Mouse (Mus musculus) heart, postnatal 4 days (tissue): ENCODE results near the gene Krit1. TPM values are rescaled to one million over a fixed set of nuclear protein-coding genes. Genes with fewer than 3 reads are reported as not detected.
A peak's percentile ranks its signal among the peaks of the same experiment; 100 is the strongest.
"Not testable (repeated sequence)": the region's sequence is repeated elsewhere in the genome, so short reads cannot be mapped to it uniquely, and the experiment has no call there.

Source experiments
- DNase-seq: peaks from one replicate; pipeline ENCODE4 v3.0.0; 2021
- total RNA-seq, 2 experiments: library from RNA; stranded (reverse); gene quantifications; 2 replicates each; pipeline ENCODE4 v1.2.3; 2021

Krit1 gene
- 10 to 100 TPM; 32.8 to 37.2 TPM for total RNA-seq

- peak; percentile 90 for DNase-seq
Observed at GRCm38 (mm10) chr5:3802433-3803291, at the start of gene Krit1, which contains the start of gene Ankib1. Krit1 (plus strand) TSS chr5:3803184. Ankib1 (minus strand) TSS chr5:3802925.

- DNase-seq: no peak
Observed at GRCm38 (mm10) chr5:3771512-3771911, 31.5 kb upstream of the Krit1 start.

- no peak for DNase-seq
Observed at GRCm38 (mm10) chr5:3772017-3772416, 31.0 kb upstream of the Krit1 start.

DNA sequence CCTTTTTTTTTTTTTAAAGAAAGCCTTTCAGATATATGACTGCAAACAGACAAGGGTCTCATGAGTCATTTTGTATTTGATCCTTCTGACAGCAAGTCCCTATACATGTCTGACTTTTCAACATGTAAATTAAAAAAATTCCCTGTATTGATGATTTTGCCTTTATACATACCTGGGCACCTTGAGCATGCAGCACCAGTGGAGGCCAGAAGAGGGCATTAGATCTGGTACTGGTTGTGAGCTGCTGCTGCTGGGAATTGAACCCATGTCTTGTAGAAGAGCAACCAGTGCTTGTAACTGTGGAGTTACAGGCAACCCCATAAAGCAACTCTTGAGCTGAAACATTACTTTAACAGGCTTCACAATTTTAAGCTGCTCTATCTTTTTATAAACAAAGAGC is 20.3 kb upstream of the Krit1 start:
- DNase-seq: no peak

GRCm38 (mm10) chr5:3783947-3784681 is 18.9 kb upstream of the Krit1 start:
- DNase-seq: no peak

GRCm38 (mm10) chr5:3784751-3785496 is 18.1 kb upstream of the Krit1 start:
- DNase-seq: no peak

DNA sequence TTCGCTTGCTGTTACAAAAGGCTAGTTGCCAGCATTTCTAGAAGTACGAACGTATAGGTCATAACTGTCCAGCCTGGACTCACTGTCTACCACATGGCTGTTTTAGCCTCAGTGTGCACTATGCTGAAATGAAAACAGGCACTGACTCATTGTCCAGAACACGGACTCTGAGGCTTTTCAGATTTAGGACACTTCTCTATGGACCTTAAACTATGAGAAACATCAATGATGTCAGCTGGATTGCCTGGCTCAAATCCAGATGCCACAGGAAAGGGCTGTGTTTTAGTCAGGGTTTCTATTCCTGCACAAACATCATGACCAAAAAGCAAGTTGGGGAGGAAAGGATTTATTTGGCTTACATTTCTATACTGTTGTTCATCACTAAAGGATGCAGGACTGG is 15.4 kb upstream of the Krit1 start:
- peak; percentile 19 for DNase-seq

DNA sequence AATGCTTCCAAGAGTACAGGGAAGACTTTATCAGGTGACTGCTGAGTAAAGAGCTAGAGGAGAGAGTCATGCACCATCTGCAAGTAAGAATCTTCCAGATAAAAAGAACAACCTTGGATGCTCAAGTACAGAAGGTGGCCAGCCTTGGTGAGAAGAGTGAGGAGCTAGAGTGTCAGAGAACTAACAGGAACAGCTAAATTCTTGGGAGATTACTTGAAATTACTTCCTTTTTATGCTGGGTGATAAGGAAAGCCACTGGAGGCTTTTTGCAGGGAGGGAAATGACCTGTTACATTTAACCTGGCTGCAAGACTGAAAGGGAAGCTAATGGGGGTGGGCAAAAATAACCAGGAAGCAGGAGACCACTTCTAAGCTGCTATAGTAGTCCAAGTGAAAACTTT is 11.9 kb upstream of the Krit1 start:
- no peak for DNase-seq

DNA sequence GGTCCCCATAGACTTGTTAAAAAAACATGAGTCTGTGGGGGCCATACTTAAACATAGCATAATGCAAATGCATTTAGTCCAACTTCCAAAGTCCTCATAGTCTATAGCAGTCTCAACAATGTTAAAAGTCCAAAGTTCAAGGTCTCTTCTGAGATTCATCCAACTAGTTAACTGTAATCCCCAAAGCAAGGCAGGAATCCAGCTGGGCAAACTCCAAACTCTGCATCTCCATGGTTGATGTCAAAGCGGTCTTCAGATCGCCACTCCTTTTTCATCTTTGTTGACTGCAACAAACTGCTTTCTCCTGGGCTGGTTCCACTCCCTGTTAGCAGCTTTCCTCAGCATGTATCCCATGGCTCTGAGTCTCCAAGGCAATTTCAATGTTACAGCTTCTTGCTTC is 5.9 kb upstream of the Krit1 start:
- not testable (repeated sequence) for DNase-seq

- DNase-seq: not testable (repeated sequence)
Observed at GRCm38 (mm10) chr5:3798656-3799055, 4.3 kb upstream of the Krit1 start.

GRCm38 (mm10) chr5:3800041-3800440 is 2.9 kb upstream of the Krit1 start:
- no peak for DNase-seq

DNA sequence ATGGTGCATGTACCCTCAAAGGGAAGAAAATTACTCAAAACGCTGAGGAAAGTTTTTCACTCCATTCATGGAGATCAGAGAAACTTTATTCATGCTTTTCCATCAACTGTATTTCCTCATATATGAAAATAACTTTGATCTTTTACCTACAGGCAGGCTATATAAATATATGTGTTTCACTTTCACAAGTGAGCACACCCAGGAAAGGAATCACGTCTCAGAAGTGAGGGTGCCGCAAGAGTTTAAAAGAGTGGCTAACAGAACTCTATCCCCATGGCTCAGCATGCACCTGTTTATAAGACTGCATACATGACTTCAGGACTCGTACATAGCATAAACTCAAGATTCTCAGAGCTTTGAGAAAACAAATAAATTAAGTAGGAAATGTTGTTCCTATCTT is 2.1 kb upstream of the Krit1 start:
- no peak for DNase-seq

GRCm38 (mm10) chr5:3801672-3802432 is 1.1 kb upstream of the Krit1 start:
- DNase-seq: no peak

DNA sequence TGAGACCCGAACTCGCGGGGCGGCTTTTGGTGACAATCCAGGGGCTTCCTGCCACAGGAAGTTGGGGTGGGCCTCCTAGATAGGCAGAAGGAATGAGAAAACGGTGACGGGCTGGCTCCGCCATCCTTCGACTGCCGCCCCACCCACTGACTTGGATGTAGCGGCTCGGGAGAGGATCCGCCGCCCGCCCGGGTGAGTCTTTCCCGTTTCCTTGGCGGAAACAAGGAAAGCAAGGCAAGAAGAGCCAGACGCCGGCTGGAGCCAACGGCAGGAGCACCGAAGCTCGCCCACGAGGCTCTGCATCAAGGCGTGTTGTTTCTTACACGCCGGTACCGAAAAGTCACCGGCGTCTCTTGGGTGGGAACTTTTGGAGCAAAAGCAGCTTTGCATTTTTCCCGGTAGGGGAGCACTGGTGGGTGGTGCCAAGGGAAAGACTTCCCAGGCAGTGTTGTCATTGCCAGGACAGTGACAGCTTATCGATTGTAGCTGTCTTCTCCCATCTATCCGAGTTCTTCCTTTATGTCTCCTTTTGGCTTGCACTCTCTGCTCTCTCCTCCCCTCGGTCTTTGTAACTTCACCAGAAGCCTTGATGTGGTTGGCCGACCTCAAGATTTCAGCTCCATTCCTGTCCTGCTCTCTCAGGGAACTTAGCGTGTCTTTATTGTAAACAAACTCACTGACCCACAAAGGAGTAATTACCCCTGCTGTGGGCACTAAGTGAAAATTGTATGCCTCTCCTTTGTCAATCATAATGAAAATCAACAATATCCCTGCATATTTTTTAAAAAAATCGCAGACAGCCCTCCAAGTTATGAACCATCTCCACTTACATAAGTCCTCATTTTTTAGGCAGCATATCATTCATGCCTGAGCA is 545 bp downstream of the Krit1 start:
- no peak for DNase-seq

DNA sequence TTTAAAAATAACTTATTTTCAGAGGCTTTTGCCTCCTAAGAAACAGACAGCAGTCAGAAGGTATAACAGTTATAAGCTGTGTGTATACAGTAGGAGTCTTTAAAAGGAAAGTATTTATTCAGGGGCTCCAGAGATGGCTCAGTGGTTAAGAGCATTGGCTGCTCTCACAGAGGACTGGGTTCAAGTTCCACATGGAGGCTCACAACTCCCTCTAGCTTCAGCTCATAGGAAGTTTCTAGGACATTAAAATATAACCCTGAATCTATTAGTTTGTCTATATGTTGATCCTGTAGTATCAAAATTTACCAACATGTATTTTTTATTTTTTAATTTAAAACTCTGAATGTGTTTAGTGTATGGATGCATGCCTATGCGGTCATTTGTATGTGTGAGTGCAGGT is 5.5 kb downstream of the Krit1 start:
- DNase-seq: no peak

GRCm38 (mm10) chr5:3834107-3834506 is 31.1 kb downstream of the Krit1 start:
- DNase-seq: no peak

- DNase-seq: peak; percentile 16
Observed at GRCm38 (mm10) chr5:3845026-3845425, 42.0 kb downstream of the Krit1 start, which contains the start of gene Lrrd1. Lrrd1 (plus strand) TSS chr5:3845173.

GRCm38 (mm10) chr5:3870161-3870560 is 67.2 kb downstream of the Krit1 start:
- DNase-seq: no peak

GRCm38 (mm10) chr5:3872348-3872747 is 69.4 kb downstream of the Krit1 start:
- DNase-seq: no peak

DNA sequence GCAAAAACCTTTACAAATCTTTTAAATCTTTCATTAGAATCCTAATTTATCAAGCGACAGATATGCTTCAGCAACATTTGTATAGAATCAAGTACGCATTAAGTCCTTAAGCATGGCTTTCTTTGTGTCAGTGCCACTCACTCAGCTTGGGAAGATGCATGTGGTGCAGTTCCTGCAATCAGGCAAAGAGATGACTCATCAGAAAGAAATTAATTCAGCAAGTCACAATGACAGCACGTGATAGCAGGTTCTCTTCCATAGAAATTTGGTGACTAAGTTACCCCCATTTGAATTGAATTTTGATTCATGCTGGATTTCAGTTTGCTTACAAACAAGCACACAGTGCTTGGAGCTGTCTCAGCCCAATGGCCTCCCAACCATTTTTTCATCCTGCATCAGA is 70.5 kb downstream of the Krit1 start:
- no peak for DNase-seq

DNA sequence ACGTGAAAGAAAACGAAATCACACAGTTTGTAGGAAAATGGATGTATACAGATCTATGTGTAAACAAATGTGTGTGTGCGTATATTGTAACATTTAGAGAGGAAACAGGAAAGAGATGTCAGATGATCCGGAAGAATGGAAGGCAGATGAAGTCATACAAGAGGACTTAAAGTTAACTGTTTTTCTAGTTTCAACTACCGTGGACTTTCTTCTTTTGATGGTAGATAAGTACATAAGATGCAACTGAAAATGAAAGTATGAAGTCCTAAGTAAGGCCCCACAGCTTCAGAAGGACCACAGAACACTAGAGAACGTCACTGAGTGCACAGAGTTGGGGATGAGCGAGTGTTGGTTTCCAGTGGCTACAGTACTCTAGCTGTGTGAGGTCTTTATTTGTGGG is 83.9 kb downstream of the Krit1 start:
- not testable (repeated sequence) for DNase-seq
